Mouse (Mus musculus) kidney, adult 9 months (tissue): Measurements from ENCODE around the gene Tgfbr3.

Experiments
- DNase-seq: peaks from one replicate; pipeline ENCODE4 v3.0.0; 2022

The Tgfbr3 gene

GRCm38 (mm10) chr5:107167872-107168300, 121.5 kb downstream of the Tgfbr3 start:
- DNase-seq, result peak; percentile 90

- DNase-seq, result no peak
Measured at GRCm38 (mm10) chr5:107167373-107167772, 122.1 kb downstream of the Tgfbr3 start.

DNA sequence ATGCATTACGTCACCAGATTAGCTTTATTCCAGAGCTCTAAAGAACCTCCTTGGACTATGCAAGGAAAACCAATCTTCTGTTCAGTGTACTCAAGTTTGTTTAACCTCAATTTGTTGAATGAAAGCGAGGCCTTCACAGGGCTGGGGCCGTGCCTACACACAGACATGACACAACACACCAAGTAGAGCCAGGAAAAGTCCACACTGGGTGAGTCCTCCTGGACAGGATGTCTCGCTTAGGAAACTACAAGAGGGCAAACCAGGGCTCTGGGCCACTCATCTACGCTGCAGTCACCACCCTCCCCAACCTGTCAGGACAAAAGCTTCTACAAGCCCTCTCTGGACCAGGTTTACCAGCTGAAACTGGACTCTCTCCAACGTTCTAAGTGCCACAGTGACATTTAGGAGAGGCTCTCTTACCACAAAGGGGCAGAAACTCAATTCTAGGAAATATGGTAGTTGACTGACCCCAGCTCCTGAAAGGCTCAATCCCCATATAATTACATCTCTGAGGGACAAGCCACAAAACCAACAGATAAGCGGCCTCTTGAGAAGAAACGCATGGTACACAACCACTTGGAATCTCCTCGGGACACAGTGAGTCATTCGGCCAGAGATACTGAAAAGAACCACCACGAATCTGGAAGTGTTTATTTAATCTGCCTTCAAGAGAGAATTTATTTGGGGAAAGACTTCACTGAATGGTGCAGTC, 122.6 kb downstream of the Tgfbr3 start:
- DNase-seq, result peak; percentile 44

DNA sequence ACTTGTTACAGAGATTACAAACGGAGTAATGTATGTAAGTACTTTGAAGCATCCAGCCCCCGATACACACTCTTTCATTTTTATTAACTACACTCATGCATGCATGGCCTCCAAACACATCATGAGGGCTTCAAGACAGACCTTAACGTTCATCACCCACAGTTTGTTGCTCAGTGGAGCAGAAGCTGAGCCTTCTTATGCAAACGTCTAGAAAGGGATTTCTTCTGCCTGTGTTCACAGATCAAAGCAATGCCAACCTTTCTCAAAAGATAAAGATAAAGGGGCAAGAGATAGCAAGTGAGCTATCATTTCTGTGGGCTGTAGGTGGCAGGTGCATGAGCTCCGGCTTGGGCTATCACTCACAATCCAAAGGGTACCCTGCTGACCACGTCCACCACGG, 123.7 kb downstream of the Tgfbr3 start:
- no peak for DNase-seq

DNA sequence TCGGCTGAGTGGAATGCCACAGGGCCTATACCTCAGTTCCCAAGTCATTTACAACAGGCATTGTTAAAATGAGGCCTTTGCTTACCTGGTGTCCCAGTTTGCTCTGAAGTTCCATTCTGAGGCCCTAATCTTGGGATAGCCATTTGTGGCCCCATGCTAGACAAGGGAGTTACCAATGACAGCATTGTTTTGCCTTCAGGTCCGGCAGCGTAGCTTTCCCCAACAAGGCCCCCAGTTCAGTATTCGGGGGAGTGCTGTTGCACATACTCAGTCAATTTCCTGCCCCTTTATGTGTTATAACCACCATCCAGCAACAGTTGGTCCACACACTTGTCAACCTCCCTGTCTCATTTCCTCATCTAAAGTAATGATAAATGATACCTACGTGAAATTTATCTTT, 124.2 kb downstream of the Tgfbr3 start:
- no peak for DNase-seq

DNA sequence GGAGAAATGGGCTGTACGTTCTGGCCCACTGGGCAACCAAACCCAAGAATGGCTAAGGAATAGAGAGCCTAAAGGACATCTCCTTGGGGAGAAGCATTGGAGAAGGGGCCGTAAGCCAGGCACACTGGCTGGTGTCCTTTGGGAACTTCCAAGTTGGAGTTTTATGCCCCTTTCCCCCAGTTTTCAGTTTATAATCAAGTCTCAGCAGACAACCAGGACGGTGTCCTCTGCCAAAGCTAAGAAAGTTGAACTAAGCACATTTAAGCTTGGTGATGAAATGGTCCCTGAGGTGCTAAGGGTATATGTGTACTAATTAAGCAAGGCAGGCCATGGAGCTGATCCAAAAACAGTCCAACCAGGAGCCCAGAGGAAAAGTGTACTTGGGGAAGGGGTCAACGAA, 124.6 kb downstream of the Tgfbr3 start:
- DNase-seq, result no peak

DNA sequence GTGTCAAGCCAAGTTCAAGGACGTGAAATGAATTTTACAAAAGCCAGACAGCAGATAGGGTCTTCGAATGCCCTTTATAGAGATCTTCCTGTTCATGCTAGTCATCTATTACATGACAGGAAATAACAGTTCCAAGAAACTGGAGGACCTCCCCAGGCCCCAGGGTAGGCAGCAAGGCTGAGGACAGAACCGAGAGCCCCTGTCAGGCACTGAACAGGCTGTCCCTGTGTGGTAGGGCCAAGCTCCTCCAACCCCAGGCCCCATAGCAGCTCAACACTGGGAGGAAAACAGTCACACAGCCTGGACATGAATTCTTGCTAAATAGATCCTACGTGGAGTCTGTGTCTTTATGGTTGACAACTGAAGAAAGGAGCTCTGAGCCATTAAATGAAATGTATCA, 125.3 kb downstream of the Tgfbr3 start:
- DNase-seq, result no peak

GRCm38 (mm10) chr5:107163336-107163735, 126.1 kb downstream of the Tgfbr3 start:
- DNase-seq, result no peak

- no peak for DNase-seq
Measured at GRCm38 (mm10) chr5:107162812-107163211, 126.6 kb downstream of the Tgfbr3 start.

DNA sequence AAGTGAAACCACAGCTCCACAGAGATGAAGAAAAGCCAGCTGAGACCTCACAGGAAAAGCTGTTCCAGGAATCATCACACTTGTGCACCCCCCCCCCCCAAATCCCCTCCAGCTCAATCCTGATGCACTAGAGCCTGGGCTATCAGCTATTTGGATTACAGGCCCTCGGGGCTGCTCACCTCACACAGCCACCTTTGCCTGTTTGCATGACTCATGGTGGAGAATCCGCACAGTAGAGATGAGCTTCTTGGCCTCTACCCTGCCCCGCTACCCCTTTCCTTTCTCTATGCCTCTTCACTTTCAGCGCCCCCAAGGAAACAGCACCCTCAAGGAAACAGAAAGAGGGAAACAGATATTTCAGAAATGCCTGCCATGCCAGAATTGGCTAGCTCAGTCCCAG, 127.1 kb downstream of the Tgfbr3 start:
- DNase-seq, result no peak

- DNase-seq, result peak; percentile 52
Measured at GRCm38 (mm10) chr5:107159914-107160890, 129.2 kb downstream of the Tgfbr3 start.

- DNase-seq, result no peak
Measured at GRCm38 (mm10) chr5:107158531-107159178, 130.8 kb downstream of the Tgfbr3 start.

DNA sequence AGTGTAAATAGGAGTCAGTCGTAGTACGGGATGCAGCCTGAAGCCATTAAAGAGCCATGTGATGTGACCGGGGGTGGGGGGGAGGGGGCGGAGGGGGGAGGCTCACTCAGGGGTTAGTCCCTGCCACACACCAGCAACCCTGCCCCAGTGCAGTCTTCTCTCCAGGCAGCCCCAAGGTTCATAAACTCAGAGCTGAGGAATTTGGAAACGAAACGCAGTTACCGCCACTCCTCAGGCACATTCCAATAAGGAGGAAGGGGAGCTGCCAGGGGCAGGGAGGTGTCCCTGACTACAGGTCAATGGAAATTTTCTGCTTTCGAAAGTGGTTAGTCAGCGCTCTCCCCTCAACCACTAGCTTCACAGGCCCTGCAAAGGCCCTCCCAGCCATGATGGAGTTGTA, 132.0 kb downstream of the Tgfbr3 start:
- DNase-seq, result peak; percentile 42

DNA sequence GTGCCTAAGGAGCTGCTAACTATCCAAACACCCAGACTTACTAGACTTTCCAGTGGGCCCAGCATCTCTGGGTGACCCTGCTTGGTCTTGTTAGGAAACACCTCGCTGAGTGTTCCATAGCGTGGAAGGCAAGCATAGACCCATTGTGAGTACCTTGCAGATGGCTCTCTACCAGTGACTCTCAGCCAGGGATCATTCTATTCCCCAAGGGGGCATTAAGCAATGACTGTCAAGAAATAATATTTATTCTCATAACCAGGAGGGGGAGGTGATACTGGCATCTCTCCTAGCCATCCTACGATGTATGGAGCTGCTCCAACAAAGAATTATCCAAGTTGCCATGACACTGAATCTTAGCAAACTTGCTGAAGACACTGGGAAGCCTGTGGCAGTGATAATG, 133.3 kb downstream of the Tgfbr3 start:
- no peak for DNase-seq

GRCm38 (mm10) chr5:107152989-107153388, 136.4 kb downstream of the Tgfbr3 start:
- DNase-seq, result no peak

GRCm38 (mm10) chr5:107151320-107151719, 138.1 kb downstream of the Tgfbr3 start:
- no peak for DNase-seq

- no peak for DNase-seq
Measured at GRCm38 (mm10) chr5:107150555-107151312, 138.7 kb downstream of the Tgfbr3 start.

- DNase-seq, result peak; percentile 76
Measured at GRCm38 (mm10) chr5:107147951-107148766, 141.3 kb downstream of the Tgfbr3 start.

DNA sequence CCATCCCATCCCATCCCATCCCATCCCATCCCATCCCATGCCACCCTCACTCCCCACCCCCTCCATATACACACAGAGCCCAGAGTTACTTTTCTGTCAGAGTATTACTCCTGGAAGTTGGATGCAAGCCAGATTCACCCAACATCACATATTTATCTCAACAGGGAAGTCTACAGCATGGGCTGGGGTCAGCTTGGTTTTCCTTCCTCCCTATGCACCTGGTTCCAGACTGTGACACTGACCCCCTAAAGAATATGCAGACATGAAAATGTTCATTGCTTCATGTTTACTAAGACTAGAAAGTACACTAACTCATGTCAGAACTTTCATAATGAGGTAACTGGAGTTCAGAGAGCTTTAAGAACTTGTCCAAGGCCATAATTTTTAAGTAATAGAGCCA, 142.0 kb downstream of the Tgfbr3 start:
- no peak for DNase-seq

- DNase-seq, result peak; percentile 32
Measured at GRCm38 (mm10) chr5:107146111-107146616, 143.3 kb downstream of the Tgfbr3 start.

- DNase-seq, result no peak
Measured at GRCm38 (mm10) chr5:107145125-107145524, 144.3 kb downstream of the Tgfbr3 start.
